Mouse (Mus musculus) MEL (cell line): ENCODE data around the gene Tmc8. TPM values are rescaled to one million over a fixed set of nuclear protein-coding genes. Genes with fewer than 3 reads are reported as not detected.

ENCODE experiments used
- DNase-seq: peaks from one replicate; pipeline ENCODE4 v3.0.0; 2011; ENCODE audit warnings: low read depth, low spot score
- H3K27ac ChIP-seq: 2 replicates; pipeline ENCODE4 v1.5.1; 2012; ENCODE audit warnings: low read depth, mild to moderate bottlenecking, control low read depth, low read length, moderate library complexity; ENCODE audit not compliant: control insufficient read depth
- H3K27me3 ChIP-seq, 2 experiments: fragments of 150-350 bp in 1 of 2; sonication (generic) in 1 of 2; 2 replicates each; pipeline ENCODE4 v1.6.1; 2012; ENCODE audit warnings: low read length in 2 of 2, mild to moderate bottlenecking in 2 of 2, improper control_type of control experiment in 1 of 2, moderate library complexity in 1 of 2; ENCODE audit not compliant: insufficient read depth in 2 of 2, control insufficient read depth in 1 of 2
- H3K36me3 ChIP-seq, 2 experiments: 2 replicates each; pipeline ENCODE4 v1.6.1; 2012 to 2014; ENCODE audit warnings: low read length in 2 of 2, improper control_type of control experiment in 1 of 2, inconsistent platforms in 1 of 2, mild to moderate bottlenecking in 1 of 2; ENCODE audit not compliant: insufficient read depth in 2 of 2, control insufficient read depth in 1 of 2
- H3K4me1 ChIP-seq, 2 experiments: fragments of 150-350 bp in 1 of 2; sonication (generic) in 1 of 2; 2 replicates each; pipeline ENCODE4 v1.6.1; 2012; ENCODE audit warnings: low read length in 2 of 2, improper control_type of control experiment in 1 of 2, mild to moderate bottlenecking in 1 of 2; ENCODE audit not compliant: insufficient read depth in 2 of 2, control insufficient read depth in 1 of 2
- H3K4me3 ChIP-seq, 2 experiments: fragments of 150-350 bp in 1 of 2; sonication (generic) in 1 of 2; 2 replicates each; pipeline ENCODE4 v1.5.1; 2012; ENCODE audit warnings: low read depth in 2 of 2, low read length in 2 of 2, mild to moderate bottlenecking in 2 of 2, moderate library complexity in 2 of 2, control low read depth in 1 of 2, improper control_type of control experiment in 1 of 2; ENCODE audit not compliant: control insufficient read depth in 1 of 2, insufficient read depth in 1 of 2
- H3K79me2 ChIP-seq: 2 replicates; pipeline ENCODE4 v1.6.1; 2012; ENCODE audit warnings: mild to moderate bottlenecking, low read length, moderate library complexity; ENCODE audit not compliant: control insufficient read depth, poor library complexity, insufficient read depth
- H3K9ac ChIP-seq: 2 replicates; pipeline ENCODE4 v1.6.1; 2012; ENCODE audit warnings: low read depth, mild to moderate bottlenecking, control low read depth, low read length, moderate library complexity; ENCODE audit not compliant: control insufficient read depth, poor library complexity, severe bottlenecking
- H3K9me3 ChIP-seq: fragments of 150-350 bp; sonication (generic); replicated peaks from 2 replicates; pipeline ENCODE4 v1.6.1; 2012; ENCODE audit warnings: mild to moderate bottlenecking, low read length, improper control_type of control experiment, moderate library complexity; ENCODE audit not compliant: insufficient read depth
- BHLHE40 ChIP-seq: IDR thresholded peaks from 2 replicates; pipeline ENCODE4 v1.6.1; 2012; ENCODE audit warnings: low read depth, mild to moderate bottlenecking, inconsistent platforms, low read length, improper control_type of control experiment, borderline replicate concordance
- CTCF ChIP-seq, 3 experiments: IDR thresholded peaks in 2 of 3; conservative IDR thresholded peaks in 1 of 3; 2 replicates each; pipeline ENCODE4 v1.5.1; 2011 to 2012; ENCODE audit warnings: low read length in 3 of 3, low read depth in 2 of 3, mild to moderate bottlenecking in 2 of 3, improper control_type of control experiment in 1 of 3, inconsistent platforms in 1 of 3, mixed read lengths in 1 of 3, moderate library complexity in 1 of 3; ENCODE audit not compliant: control insufficient read depth in 1 of 3, insufficient read depth in 1 of 3, poor library complexity in 1 of 3, severe bottlenecking in 1 of 3
- EP300 ChIP-seq, 2 experiments: IDR thresholded peaks; 2 replicates each; pipeline ENCODE4 v1.6.1; 2011; ENCODE audit warnings: improper control_type of control experiment in 2 of 2, low read length in 2 of 2, low read depth in 1 of 2, mild to moderate bottlenecking in 1 of 2
- ETS1 ChIP-seq: IDR thresholded peaks from 2 replicates; pipeline ENCODE4 v1.6.1; 2012; ENCODE audit warnings: low read depth, mild to moderate bottlenecking, inconsistent platforms, low read length, improper control_type of control experiment, moderate library complexity
- GATA1 ChIP-seq: IDR thresholded peaks from 2 replicates; pipeline ENCODE4 v1.6.1; 2011; ENCODE audit warnings: low read depth, low read length, improper control_type of control experiment
- HCFC1 ChIP-seq: IDR thresholded peaks from 2 replicates; pipeline ENCODE4 v1.6.1; 2012; ENCODE audit warnings: low read depth, mild to moderate bottlenecking, inconsistent platforms, low read length, improper control_type of control experiment, moderate library complexity
- MEF2A ChIP-seq: IDR thresholded peaks from 2 replicates; pipeline ENCODE4 v1.6.1; 2014; ENCODE audit warnings: low read depth, mild to moderate bottlenecking, inconsistent platforms, low read length, improper control_type of control experiment; ENCODE audit not compliant: poor library complexity, insufficient replicate concordance, severe bottlenecking; ENCODE audit errors: extremely low read depth
- NELFE ChIP-seq: IDR thresholded peaks from 2 replicates; pipeline ENCODE4 v1.6.1; 2011; ENCODE audit warnings: low read depth, low read length, improper control_type of control experiment
- NRF1 ChIP-seq: IDR thresholded peaks from 2 replicates; pipeline ENCODE4 v1.6.1; 2014; ENCODE audit warnings: low read depth, mild to moderate bottlenecking, inconsistent platforms, low read length, improper control_type of control experiment, moderate library complexity; ENCODE audit not compliant: poor library complexity, insufficient read depth, severe bottlenecking
- POLR2A ChIP-seq, 2 experiments: IDR thresholded peaks; 2 replicates each; pipeline ENCODE4 v1.6.1; 2011 to 2012; ENCODE audit warnings: low read length in 2 of 2, mild to moderate bottlenecking in 2 of 2, control low read depth in 1 of 2, improper control_type of control experiment in 1 of 2, low read depth in 1 of 2, moderate library complexity in 1 of 2; ENCODE audit not compliant: control insufficient read depth in 1 of 2, insufficient read depth in 1 of 2, poor library complexity in 1 of 2
- POLR2AphosphoS2 ChIP-seq: IDR thresholded peaks from 2 replicates; pipeline ENCODE4 v1.6.1; 2011; ENCODE audit warnings: low read length, improper control_type of control experiment
- RAD21 ChIP-seq: IDR thresholded peaks from 2 replicates; pipeline ENCODE4 v1.6.1; 2011; ENCODE audit warnings: mild to moderate bottlenecking, low read depth, low read length, improper control_type of control experiment
- RCOR1 ChIP-seq: IDR thresholded peaks from 2 replicates; pipeline ENCODE4 v1.6.1; 2012; ENCODE audit warnings: low read depth, mild to moderate bottlenecking, inconsistent platforms, low read length, improper control_type of control experiment
- TAL1 ChIP-seq: IDR thresholded peaks from 2 replicates; pipeline ENCODE4 v1.6.1; 2012; ENCODE audit warnings: mild to moderate bottlenecking, inconsistent platforms, low read length, moderate library complexity, mixed read lengths
- TBP ChIP-seq: IDR thresholded peaks from 2 replicates; pipeline ENCODE4 v1.8.0; 2011; ENCODE audit warnings: low read depth, low read length, improper control_type of control experiment
- UBTF ChIP-seq: IDR thresholded peaks from 2 replicates; pipeline ENCODE4 v1.6.1; 2012; ENCODE audit warnings: low read depth, mild to moderate bottlenecking, inconsistent platforms, low read length, improper control_type of control experiment, moderate library complexity, borderline replicate concordance; ENCODE audit not compliant: insufficient read depth
- USF1 ChIP-seq: IDR thresholded peaks from 2 replicates; pipeline ENCODE4 v1.6.1; 2014; ENCODE audit warnings: low read depth, mild to moderate bottlenecking, inconsistent platforms, low read length, improper control_type of control experiment, moderate library complexity
- USF2 ChIP-seq, 2 experiments: IDR thresholded peaks; 2 replicates each; pipeline ENCODE4 v1.6.1; 2011 to 2012; ENCODE audit warnings: improper control_type of control experiment in 2 of 2, low read length in 2 of 2, borderline replicate concordance in 1 of 2, inconsistent platforms in 1 of 2, low read depth in 1 of 2, mild to moderate bottlenecking in 1 of 2; ENCODE audit not compliant: insufficient read depth in 1 of 2
- ZKSCAN1 ChIP-seq: IDR thresholded peaks from 2 replicates; pipeline ENCODE4 v1.6.1; 2012; ENCODE audit warnings: low read depth, mild to moderate bottlenecking, inconsistent platforms, low read length, improper control_type of control experiment, moderate library complexity
- ZMIZ1 ChIP-seq: IDR thresholded peaks from 2 replicates; pipeline ENCODE4 v1.6.1; 2012; ENCODE audit warnings: low read depth, mild to moderate bottlenecking, inconsistent platforms, low read length, improper control_type of control experiment, moderate library complexity
- ZNF384 ChIP-seq: IDR thresholded peaks from 2 replicates; pipeline ENCODE4 v1.6.1; 2012; ENCODE audit warnings: low read depth, mild to moderate bottlenecking, inconsistent platforms, low read length, improper control_type of control experiment
- polyA plus RNA-seq, 2 experiments: library from polyadenylated mRNA; stranded (reverse) in 1 of 2; unstranded in 1 of 2; fragments of >175 nt in 1 of 2; fragments of >200 nt in 1 of 2; gene quantifications; 2 replicates each; pipeline versions ENCODE4 v1.2.1 to v1.2.4; 2012; ENCODE audit warnings: low replicate concordance in 2 of 2, low read depth in 1 of 2; ENCODE audit not compliant: insufficient read length in 2 of 2, insufficient read depth in 1 of 2, missing spikeins in 1 of 2
- total RNA-seq: library from RNA; depleted of rRNA; stranded (reverse); fragments of 300-350 nt; gene quantifications from 2 replicates; pipeline ENCODE4 v1.2.3, GENCODE M21; 2012

The Tmc8 gene
- total and polyA plus RNA-seq, 3 experiments, result 15.4 to 23.5 TPM; not detected in 1

- DNase-seq, result no peak
- Histone ChIP-seq H3K4me3 (no peak overlapping the region), H3K27ac (no peak overlapping the region), H3K4me1 (peaks cover 11 to 30% of the 10 kb centered on the region in 2 experiments), H3K9ac (no peak overlapping the region), H3K36me3 (peaks cover 0 to 20% of the 10 kb centered on the region in 2 experiments; a peak in 2 of 4 replicates), H3K27me3 (no peaks in the 10 kb centered on the region), H3K9me3 (no peaks in the 10 kb centered on the region), H3K79me2 (no peaks in the 10 kb centered on the region)
- TF ChIP-seq MEF2A (no peak), POLR2A (IDR thresholded peaks at IDR 0.05; ENCODE audit: control insufficient read depth in 1 of 2, insufficient read depth in 1 of 2, low read depth in 1 of 2, low read length in 2 of 2, poor library complexity in 1 of 2) (no peak), UBTF (no peak), HCFC1 (no peak), ZMIZ1 (no peak), RCOR1 (no peak), POLR2AphosphoS2 (no peak)
Measured at GRCm38 (mm10) chr11:117800038-117800437, 18.2 kb downstream of the Tmc8 start.

- no peaks in the 10 kb centered on the region for H3K27me3 ChIP-seq
- no peaks in the 10 kb centered on the region for H3K79me2 ChIP-seq
- H3K9me3 ChIP-seq, result no peaks in the 10 kb centered on the region
- no peak for DNase-seq
- H3K9ac ChIP-seq, result no peak overlapping the region
- peaks cover 0 to 20% of the 10 kb centered on the region in 2 experiments; a peak in 2 of 4 replicates for H3K36me3 ChIP-seq
- no peak overlapping the region for H3K27ac ChIP-seq
- peaks cover 11 to 30% of the 10 kb centered on the region in 2 experiments for H3K4me1 ChIP-seq
- TF ChIP-seq USF1 (no peak), BHLHE40 (no peak), POLR2A (IDR thresholded peaks at IDR 0.05; ENCODE audit: control insufficient read depth in 1 of 2, insufficient read depth in 1 of 2, low read depth in 1 of 2, low read length in 2 of 2, poor library complexity in 1 of 2) (no peak), ZKSCAN1 (no peak), NRF1 (no peak), TBP (no peak), TAL1 (no peak), NELFE (no peak), RCOR1 (no peak), ETS1 (no peak), CTCF (IDR thresholded peaks at IDR 0.05 in 2 of 3, conservative IDR thresholded peaks at IDR 0.05 in 1 of 3; ENCODE audit: control insufficient read depth in 1 of 3, insufficient read depth in 1 of 3, low read depth in 2 of 3, low read length in 3 of 3, poor library complexity in 1 of 3, severe bottlenecking in 1 of 3) (no peak), ZNF384 (no peak), USF2 (IDR thresholded peaks at IDR 0.05; ENCODE audit: borderline replicate concordance in 1 of 2, insufficient read depth in 1 of 2, low read depth in 1 of 2, low read length in 2 of 2) (no peak), POLR2AphosphoS2 (no peak), RAD21 (no peak), GATA1 (no peak), EP300 (IDR thresholded peaks at IDR 0.05; ENCODE audit: low read depth in 1 of 2, low read length in 2 of 2) (no peak)
- H3K4me3 ChIP-seq, result no peak overlapping the region
Measured at GRCm38 (mm10) chr11:117801650-117802049, 19.8 kb downstream of the Tmc8 start.
